Mouse (Mus musculus): ENCODE data around the gene Exoc6b.

GRCm38 (mm10) chr6:84656680-84657079 lies 412.6 kb downstream of the Exoc6b start:
- TF ChIP-seq POLR2A (IDR thresholded peaks at IDR 0.05; ENCODE audit: control insufficient read depth, low read depth, low read length) (no peak), CTCF (IDR thresholded peaks at IDR 0.05; ENCODE audit: control insufficient read depth, insufficient read depth, insufficient replicate concordance, low read depth, low read length) (no peak)

Measured in testis, adult 2 months (tissue).